Mouse (Mus musculus) skeletal muscle tissue, adult 2 months (tissue): ENCODE data around the gene Clasp2.

Experiments
- DNase-seq: peaks from one replicate; pipeline ENCODE4 v3.0.0-alpha.2; 2012; ENCODE audit warnings: low read depth, low spot score

The Clasp2 gene

GRCm38 (mm10) chr9:113930534-113931374 lies 189.5 kb downstream of the Clasp2 start, which contains the start of gene Ubp1:
Gene Ubp1 (plus strand): TSS chr9:113930934.
- peak; percentile 99 for DNase-seq

- no peak for DNase-seq
These were observed 190.3 kb downstream of the Clasp2 start for GRCm38 (mm10) chr9:113931375-113932099.

GRCm38 (mm10) chr9:113932100-113932470 lies 190.8 kb downstream of the Clasp2 start:
- DNase-seq, result no peak

DNA sequence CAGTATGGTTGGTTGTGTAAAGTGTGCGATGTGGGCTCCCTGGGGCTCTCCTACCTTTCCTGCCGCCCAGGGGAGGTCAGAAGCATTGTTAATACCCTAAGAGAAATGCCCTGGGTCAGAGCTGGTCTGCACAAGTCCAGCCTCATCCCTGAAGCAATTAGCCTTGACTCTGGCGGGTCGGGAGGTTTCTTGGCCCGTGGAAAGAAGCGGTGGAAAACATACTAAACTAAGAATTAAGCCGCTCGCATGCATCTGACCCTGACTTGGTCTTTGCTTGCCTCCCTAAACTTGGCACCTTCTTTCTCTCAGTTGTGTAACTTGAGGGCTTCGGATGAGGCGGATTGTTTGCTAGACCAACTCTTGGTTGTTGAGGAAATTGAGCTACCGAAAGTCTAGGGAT lies 191.2 kb downstream of the Clasp2 start:
- DNase-seq, result no peak

GRCm38 (mm10) chr9:113935638-113936037 lies 194.4 kb downstream of the Clasp2 start:
- DNase-seq, result no peak

GRCm38 (mm10) chr9:113939063-113939850 lies 198.0 kb downstream of the Clasp2 start:
- DNase-seq, result no peak

DNA sequence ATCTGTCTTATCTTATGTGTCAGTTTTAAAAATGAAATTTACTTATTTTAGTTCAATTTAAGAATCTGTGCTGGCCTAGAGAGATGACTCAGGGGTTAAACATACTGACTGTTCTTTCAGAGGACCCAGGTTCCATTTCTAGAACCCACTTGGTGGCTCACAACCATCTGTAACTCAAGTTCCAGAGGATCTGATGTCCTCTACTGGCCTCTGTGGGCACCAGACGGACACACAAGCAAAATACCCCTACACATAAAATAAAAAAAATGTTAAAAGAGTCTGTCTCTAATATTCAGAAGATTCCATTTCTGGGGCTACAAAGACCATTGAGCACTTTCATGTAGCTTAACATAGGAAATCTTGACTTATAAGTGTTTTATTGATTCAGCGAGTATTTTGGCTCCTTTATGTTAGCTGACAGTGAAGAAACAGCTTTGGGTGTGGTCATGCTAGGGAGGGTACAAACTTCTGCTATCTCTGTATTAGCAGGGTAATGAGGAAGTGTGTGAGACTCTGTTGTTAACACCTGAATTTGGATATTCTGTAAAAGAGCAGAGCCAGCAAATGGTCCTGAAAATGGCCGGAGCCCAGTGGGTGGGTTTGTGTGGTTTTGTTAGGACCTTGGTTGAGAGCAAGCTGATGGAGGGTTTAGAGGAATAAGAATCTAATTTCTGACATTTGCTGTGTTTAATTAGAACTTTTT lies 200.0 kb downstream of the Clasp2 start:
- DNase-seq, result no peak

DNA sequence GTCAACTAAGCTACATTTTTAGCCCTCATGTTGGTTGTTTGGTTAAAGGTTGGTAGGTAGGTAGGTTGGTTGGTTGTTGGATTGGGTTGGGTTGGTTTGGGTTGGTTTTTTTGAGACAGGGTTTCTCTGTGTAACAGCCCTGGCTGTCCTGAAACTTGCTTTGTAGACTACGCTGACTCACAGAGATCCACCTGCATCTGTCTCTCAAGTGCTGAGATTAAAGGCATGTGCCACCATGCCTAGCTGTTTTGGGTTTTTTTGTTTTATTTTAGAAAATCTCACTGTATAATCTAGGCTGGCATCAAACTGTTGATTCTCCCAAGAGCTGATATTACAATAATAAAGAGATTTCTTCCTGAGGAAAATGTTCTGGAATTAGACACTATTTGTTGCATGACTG lies 202.1 kb downstream of the Clasp2 start:
- DNase-seq, result no peak

- no peak for DNase-seq
These were observed 205.9 kb downstream of the Clasp2 start for GRCm38 (mm10) chr9:113947216-113947615.

GRCm38 (mm10) chr9:113957777-113958176 lies 216.5 kb downstream of the Clasp2 start:
- DNase-seq, result no peak

DNA sequence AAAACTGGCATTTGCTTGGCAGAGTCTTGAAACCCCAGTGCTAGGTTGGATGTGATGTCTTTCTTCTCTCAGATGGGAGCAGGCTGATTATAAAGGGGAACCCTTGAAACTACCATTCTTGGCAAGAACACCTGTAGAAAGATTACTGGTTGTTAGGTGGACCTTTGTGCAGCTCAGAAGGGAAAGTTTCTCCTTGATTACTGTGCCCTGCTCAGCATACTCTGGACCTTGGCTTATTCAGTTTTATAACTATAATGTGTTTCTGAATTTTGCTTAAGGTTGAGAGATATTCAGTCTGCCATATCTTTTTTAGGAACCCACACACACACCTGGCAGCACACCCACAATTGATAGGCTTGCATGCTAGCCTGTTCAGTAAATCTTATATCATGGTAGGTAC lies 222.4 kb downstream of the Clasp2 start:
- DNase-seq, result no peak

DNA sequence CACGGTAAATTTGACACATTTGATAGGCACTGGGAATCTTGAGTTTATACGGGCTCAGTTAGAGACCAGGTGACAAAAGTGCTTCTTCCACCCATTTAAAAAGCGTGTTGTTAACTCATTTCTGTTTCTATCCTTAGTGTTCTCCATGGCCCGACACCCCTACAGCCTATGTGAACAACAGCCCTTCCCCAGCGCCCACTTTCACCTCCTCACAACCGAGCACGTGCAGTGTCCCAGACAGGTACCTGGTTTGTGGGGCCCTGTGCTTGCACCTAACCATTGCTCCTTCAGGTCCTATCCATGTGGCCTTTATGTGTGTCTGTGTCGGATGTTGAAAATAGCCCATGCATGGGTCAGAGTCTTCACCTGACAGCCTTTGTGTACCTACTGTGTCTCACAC lies 223.1 kb downstream of the Clasp2 start:
- DNase-seq, result no peak

- no peak for DNase-seq
These were observed 225.6 kb downstream of the Clasp2 start for GRCm38 (mm10) chr9:113966838-113967237.

DNA sequence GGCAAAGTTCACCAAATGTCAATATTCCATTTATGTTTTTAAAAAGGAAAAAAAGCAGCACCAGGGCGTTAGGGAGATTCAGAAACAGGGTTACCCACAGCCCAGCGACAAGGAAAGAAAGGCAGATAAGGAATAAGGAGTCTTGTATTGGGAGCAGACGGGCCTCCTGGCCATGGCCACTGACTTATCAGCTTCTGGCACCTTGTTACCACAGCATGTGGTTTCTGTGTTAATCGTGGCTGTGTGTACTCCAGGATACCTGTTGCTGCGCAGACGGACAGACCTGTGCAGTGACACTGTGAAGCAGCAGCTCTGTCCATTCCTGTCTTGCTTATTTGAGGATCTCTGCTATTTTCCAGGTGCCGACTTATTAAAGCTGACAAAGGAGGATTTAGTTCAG lies 227.7 kb downstream of the Clasp2 start:
- no peak for DNase-seq
